Mouse (Mus musculus) urinary bladder, adult 2 months (tissue): ENCODE measurements around the gene Ndc80. TPM values are rescaled to one million over a fixed set of nuclear protein-coding genes. Genes with fewer than 3 reads are reported as not detected.
"Not testable (repeated sequence)": the region's sequence is repeated elsewhere in the genome, so short reads cannot be mapped to it uniquely, and the experiment has no call there.

Experiments
- DNase-seq: peaks from one replicate; pipeline ENCODE4 v3.0.0; 2022; ENCODE audit warnings: low spot score
- polyA plus RNA-seq: library from polyadenylated mRNA; depleted of rRNA; stranded (reverse); fragments of >200 nt; gene quantifications from 2 replicates; pipeline ENCODE4 v1.2.3, GENCODE M21; 2012; rRNA removed

Gene Ndc80
- polyA plus RNA-seq = 0.96 and 1.1 TPM in 2 replicates

DNA sequence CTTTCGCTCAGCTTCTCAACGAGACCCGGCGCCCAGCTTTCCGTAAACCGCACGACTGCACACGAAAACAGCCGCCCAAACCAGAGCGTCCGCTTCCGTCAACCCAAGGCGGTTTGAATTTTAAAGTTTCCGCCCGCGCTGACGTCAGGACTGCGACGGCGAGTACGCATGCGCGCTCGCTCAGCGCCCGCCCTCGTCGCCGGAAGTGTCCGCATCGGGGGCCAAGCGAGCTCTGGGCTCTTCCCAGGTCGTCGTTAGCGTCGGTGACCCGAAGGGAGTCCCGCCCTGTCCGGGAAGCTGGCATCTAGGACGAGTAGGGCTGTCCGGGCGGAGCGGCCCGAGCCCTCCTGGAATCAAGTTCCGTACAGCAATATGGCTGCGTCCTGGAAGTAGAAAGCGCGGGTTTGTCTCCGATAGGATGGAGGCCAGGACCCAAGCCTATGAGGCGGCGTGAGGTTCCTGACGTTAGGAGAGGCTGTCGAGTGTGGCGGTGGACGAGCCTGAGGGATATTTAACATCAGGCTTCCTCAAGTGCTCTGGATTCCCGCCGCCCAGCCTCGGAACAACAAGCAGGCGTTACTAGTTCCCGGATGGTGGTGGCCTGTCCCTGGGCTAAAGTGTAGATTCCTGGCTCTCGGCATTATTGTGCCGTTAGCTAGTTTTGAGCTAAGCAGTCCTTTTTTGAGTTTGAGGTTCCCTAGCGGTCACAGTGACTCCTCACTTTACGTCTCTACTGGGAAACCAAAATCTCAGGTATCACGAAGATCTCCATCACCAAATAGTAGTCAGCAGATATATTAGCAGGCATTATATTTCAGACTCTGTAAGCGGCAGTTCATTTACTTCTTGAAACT, at the start of gene Ndc80:
Gene Ndc80, minus strand, starts transcription at position 147 of the 854 bp plus-strand sequence.
- peak; percentile 83 for DNase-seq

DNA sequence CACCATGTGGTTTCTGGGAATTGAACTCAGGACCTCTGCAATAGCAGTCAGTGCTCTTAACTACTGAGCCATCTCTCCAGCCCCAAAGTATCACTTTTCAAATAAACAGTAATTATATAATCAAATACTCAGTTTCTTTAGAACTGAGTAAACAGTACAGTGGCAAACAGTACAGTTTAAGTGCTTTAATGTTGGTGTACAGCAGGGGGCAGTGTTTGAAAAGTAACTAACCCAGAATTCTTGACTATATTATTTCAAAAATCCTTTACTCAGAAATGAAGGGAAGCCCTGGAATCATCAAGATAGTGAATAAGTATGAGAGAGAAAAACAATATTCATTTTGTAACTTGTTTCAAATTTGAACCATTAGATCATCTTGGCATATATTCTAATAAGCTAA, 35.0 kb upstream of the Ndc80 start:
- no peak for DNase-seq

DNA sequence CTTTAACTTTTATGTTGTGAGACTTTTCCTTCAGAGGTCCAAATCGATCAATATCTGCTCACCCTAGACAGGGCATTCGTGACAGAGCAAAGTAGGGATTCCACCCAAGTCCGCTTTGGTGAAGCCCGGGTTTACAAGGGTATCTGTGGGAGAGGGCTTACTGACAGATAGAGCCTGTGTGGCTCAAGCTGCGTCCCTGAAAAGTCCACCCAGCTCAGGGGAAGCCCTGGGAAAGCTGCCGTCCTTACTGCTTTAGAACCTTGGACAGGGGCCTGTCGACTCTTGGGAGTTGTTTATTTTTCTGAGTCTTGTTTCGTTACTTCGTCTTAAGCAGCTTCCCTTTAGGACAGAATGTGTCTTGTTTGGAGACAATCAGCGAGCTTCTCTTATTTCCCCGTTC, 26.2 kb upstream of the Ndc80 start:
- DNase-seq = no peak

DNA sequence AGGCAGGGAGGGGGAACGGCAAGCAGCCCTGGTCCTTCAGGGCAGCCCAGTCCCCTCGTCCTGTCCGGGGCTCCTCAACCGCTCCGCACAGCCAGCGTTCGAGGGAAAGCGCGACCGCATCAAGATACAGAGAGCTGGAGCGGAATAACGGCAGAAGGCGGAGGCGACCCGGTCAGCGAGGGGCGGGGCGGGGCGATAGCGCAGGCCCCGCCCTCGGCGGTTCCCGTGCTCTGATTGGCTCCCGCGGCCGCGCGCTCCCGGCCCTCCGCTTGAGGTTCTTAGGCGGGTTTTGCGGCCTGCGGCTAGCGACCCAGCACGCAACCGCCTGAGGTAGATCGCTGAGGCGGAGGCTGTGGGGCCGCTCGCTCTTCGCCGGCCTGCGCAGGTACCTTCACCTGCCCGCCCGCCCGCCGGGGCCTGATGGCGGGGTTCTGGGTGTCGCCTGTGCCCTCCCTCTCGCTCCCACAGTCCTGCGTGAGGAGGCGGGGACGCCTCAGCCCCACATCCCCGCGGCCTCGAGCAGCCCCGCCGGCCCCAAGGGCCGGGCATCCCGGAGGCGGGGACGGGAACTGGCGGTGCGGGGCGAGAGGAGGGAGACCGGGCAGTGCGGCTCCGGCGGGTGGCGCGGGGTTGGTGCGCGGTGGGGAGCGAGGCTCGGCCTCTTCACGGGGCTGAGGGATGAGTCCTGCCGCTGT, 25.2 kb upstream of the Ndc80 start, which contains the start of gene Spdya:
Gene Spdya, plus strand, starts transcription at position 305 of the 695 bp plus-strand sequence.
- peak; percentile 74 for DNase-seq

DNA sequence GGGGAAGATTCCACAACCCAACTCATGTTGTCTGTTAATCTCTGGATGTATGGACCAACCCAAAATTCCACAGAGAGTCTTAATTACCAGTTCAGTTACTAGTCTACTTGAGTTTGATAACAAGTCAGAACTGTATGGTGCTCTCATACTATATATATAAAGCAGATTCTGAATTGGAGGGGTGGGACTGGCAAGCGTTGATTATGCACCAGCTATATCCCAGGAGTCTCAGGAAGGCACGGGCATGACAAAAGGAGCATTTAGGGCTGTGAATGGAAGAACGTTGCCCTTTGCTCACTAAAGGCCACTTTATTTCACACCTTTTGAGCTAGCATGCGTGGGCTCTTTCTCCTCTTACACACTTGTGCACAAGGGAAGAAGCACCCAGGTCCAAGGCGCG, 24.7 kb upstream of the Ndc80 start:
- no peak for DNase-seq

DNA sequence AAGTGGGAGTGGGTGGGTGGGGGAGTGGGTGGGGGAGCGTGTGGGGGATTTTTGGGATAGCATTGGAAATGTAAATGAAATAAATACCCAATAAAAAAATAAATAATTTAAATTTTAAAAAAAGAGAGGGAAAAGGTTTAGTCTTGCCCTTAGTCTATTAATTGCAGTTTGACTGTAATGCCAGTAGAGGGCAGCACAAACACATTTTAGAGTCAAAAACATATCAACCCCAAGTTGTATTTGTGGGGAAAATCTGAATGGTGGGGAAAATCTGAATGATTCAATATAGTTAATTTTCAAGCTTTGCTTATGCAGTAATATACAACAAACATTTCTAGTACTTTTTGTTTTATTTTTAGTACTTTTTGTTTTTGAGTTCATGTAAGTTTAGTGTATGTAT, 21.9 kb upstream of the Ndc80 start:
- DNase-seq = no peak

DNA sequence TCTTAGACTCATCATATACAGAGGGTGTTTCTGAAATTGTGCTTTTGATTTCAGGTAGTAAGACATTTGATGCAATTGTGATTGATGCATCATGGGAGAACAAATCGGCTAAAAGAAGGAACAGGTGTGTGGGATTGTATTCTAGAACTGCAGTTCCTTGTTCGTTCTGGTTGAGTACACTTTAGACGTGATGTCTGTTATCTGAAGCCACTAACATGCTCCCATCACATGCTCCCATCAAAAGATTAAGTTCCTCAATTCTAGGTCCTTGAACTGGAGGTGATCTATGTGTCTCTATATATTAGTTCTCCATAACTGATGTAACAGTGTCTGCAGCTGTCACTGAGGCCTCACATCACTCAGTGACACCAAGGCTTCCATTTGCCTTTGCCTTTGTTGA, 10.5 kb upstream of the Ndc80 start:
- no peak for DNase-seq

DNA sequence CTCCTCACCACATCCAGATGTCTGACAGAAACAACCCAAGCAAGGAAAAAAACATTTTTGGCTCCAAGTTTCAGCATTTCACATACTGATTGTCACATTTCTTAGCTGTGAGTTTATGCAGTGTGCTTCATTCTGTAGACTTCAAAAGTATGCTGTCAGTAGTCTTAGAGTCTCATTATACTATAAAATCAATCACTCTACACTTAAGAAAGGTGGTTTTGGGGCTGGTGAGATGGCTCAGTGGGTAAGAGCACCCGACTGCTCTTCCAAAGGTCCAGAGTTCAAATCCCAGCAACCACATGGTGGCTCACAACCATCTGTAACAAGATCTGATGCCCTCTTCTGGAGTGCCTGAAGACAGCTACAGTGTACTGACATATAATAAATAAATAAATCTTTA, 8.9 kb upstream of the Ndc80 start:
- DNase-seq = not testable (repeated sequence)

DNA sequence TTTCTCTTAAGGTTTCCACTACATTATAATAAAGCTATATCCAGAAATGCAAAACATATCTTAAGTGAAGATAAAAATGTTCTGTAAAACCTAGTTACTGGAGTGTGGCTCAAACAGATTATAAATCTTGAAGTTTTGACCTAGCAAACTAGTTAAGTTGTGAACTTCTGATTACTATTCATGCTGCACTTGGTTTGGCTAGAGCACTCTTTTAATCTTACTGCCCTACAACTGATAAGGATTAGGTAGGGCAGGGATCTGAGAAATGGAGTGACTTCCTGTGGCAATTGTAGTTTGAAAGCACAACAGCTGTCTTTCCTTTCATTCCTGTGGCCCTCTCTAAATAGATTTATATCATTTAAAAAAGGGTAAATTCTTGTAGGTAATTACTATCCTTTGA, 1.4 kb upstream of the Ndc80 start:
- no peak for DNase-seq

DNA sequence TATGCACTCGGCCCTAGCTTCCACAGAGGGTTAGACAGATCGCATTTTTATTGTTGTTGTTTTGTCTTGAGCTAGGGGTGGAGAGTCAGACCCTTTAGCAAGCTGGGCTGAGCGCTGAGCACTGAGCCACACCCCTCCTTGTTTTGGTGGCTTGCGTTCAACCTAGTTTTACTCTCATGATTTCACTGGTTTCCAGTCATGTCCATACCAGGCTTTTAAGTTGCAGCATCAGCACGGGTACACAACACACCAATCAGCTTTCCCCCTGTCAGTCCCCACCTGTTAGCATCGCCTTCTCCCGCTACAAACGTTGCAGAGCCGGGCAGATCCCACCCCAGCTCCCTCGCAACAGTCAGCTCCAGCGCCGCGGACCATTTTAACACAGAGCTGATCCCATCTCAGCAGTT, 352 bp downstream of the Ndc80 start:
- no peak for DNase-seq

DNA sequence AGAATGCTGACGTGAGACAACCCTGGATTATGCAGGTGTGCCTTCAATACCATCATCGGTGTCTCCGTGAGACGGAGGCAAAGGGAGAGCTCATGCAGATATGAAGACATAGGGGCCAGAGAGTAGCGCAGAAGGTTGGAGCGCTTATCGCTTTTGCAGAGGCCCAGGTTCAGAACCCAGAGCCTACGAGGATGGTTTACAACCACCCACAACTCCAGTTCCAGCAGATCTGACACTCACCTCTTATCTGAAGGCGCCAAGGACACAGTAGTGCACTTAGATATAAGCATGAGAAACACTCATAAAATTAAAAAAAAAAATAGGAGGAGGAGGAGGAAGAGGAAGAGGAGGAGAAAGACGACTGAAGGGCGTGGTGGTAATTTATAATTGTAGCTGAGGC, 16.4 kb downstream of the Ndc80 start:
- no peak for DNase-seq

DNA sequence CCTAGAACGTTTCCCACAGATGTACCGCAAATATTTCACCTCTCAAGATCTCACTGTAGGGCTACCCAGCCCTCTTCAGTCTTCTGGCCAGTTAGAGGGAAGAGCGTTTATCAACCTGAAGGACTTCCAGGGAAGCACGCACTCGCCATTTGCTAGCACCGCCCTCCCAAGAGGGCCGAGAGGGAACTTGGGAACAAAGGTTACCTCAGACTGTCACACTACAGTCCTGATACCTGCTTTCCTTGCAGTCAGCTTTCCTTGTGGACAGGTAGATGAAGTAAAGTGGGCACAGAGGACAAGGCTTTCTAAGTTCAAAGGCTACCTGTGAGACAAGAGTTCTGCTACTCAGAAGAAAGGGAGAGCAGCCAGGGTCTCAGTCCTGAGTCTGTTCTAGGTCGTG, 19.8 kb downstream of the Ndc80 start:
- no peak for DNase-seq

DNA sequence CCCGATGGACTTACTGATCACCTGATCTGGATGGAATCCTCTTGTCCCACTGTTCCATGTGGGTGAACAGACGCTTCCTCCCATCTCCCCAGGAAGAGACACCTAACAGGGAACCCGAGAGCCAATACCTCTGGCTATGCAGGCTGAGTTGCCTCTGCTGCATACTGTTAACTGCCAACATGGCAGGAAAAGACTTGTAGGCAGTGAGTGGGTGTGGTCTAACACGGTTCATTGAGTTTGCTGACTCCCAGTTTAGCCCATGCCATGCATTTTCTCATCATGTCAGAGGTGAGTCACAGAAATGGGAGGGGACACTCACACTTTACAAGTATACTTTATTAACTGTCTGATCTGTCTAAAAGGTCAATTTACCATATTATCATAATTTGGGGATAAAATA, 30.9 kb downstream of the Ndc80 start:
- no peak for DNase-seq

DNA sequence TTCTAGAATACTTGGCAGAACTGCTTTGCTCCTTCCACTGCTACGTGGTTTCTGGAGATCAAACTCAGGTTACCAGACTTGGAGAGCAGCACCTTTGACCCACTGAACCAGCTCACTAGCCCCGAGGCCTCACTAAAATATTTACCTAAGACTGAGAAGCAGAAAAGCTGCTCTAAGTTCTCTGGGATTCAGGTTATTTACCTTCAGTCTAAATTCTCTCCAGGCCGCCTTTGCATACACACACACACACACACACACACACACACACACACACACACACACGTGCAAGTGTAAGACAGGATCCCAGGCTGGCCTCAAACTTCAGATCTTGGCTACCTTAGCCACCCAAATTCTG, 35.3 kb downstream of the Ndc80 start:
- DNase-seq = no peak

DNA sequence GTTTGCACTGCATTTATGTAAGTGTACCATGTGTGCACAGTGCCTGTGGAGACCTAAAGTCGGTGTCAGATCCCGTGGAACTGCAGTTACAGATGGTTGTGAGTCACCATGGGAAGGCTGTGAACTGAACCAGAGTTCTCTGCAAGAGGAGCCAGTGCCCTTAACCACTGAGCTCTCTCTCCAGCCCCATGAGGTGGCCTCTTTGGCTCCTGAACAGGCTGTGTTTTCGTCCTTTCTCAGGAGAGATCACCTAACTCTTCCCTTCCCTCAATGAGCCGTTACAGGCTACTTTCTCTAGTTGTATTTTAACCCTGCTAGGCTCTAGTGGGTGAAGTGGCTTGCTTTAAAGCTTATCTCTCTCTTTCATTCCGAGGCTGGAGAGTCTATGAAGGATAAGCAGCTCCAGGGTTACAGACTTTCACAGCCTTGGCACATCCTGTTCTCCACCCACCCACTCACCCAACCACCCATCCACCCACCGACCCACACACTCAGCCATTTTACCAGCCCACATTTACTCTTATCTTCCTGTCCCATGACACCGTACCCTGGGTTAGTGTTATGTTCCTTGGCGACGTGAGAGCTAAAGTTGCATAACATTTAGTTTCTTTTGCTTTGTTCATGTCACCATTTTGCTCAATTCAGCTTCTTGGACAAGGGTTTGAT, 35.9 kb downstream of the Ndc80 start:
- DNase-seq = no peak

DNA sequence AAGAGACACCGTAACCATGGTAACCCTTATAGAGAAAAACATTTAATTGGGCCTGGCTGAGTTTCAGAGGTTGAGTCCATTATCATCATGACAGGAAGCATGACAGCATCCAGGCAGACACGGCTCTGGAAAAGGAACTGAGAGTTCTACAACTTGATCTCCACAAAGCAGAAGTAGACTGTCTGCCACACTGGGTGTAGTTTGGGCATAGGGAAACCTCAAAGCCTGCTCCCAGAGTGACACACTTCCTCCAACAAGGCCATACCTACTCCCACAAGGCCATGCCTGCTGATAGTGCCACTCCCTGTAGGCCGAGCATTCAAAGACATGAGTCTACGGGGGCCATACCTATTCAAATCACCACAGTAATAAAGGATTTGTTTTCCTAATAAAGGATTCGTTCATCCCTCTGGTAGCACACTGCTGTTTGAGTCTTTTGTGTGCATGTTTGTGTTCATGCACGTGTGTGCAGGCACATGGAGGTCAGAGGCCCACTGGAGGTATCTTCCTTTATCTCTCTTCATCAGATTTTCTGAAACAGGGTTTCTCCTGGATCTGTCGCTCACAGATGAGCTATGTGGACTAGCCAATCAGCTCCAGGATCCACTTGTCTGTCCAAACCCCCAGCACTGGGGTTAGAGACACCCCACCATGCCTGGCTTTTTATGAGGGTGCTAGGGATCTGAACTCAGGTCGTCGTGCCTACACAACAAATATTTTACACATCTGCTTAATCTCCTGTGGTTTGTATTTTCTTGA, 36.8 kb downstream of the Ndc80 start:
- no peak for DNase-seq

DNA sequence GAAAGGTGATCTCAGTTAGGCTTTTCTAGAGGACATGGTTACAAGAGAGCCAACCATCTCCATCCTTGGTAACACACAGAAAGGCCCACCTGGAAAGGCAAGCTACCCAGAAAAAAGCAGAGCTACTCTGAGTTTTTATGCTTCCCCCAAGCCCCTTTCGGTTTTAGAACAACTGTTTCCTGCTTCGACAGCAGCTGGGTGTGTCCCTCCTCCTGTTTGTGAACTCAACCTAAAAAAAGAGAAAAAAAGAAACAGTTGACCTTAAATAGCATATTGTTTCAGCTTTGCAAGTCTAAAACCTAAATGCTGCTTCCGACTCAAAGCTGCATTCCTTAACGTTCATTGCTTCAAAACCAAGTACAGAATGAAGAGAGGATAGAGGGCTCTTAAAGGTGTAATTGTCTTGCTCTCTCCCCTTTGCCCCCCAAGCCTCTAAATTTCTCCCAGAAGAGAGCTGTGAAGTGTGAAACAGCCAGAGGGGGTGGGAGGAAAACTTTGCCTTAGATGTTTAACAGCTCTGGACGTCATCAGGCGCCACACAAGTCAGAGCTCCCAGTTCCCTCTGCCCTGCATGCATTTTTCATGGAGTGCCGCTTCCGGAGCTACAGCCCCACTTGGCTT, 40.3 kb downstream of the Ndc80 start:
- no peak for DNase-seq

DNA sequence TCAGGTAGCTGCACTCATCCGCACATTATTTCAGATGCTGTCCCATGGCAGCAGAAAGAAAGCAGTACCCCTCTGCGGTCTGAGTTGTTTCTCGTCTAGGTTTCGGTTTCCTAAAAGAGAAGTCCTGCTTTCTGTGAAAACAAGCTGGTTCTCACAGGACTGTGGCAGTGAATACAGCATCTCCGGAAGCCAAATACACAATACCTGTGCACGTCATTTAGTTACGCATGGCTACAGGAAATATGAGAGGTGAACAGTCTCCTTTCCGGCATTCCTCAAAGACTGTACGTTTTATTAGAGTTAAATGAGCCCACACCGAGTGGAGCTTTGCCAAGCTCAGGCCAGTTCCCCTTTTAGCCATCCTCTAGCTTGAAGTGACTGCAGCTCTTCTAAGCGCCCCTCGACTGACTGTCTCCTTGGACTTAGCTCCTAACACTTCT, 40.8 kb downstream of the Ndc80 start:
- no peak for DNase-seq

DNA sequence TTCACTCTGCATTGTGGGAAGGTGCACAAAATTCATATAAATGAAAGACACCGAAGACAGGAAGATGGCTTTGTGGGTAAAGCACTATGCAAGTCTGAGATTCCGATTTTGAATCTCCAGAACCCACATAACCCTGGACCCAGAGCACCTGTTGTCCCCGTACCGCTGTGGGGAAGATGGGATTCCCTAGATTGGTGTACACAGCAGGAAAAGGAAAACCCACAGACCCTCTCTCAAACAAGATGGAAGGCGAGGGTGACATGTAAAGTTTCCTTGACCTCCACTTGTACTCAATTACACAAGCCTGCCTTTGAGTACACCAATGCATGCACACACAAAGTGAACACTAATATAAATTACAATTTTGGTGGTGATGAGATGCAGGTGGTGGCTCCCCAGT, 41.9 kb downstream of the Ndc80 start:
- DNase-seq = no peak

DNA sequence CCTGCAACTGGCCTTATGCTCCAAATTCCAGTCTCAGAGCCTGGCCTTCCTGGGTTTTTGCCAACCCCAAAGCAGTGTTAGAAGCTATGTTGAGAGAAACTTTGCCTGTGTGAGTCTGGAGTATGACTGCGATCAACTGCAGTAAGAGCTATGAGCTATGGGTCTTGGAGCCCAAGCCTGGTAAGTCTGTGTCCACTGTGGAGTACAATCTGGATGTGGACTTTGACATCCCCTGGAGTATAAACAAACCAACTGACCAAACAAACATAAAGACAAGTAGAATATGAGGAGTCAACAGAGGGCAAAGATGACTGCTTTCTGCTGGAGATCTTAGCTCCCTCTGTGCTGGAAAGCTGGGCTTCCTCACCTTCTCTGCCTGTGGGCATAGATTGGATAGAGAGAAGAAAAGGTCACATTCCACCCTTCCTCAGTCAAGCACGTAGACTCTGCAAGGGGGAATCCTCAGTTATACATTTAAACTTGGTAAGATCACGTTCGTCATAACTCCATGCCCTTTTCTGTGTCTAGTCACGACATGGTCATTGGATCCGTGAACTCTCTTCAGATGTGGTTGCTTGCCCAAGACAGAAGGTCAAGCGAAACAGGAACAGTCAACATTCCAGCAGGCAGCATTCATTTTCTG, 43.1 kb downstream of the Ndc80 start:
- no peak for DNase-seq

DNA sequence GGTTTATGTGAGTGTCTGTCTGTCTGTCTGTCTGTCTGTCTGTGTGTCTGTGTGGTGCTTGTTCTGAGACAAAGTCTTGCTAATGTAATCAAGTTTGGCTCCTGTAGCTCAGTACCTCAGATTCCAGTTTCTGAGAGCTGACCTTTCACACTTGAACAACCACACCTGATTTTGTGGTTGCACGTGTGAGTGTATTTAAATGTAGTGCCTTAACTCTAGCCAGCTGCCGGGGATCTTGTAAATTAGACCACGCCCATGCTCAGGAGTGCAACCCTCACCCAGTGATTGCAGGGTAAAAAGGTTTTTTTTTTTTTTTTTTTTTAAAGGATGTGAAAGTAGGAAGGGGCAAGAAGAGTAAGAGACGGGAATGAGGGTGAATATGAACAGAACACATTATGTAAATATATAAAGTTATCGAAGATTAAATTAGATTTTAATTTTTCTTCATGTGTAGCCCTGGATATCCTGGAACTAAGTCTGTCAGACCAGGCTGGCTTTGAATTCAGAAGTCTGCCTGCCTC, 47.2 kb downstream of the Ndc80 start:
- no peak for DNase-seq
